Mouse (Mus musculus): ENCODE data around the gene Emid1.
A peak's percentile ranks its signal among the peaks of the same experiment; 100 is the strongest.
"Not testable (repeated sequence)": the region's sequence is repeated elsewhere in the genome, so short reads cannot be mapped to it uniquely, and the experiment has no call there.

Gene Emid1

DNA sequence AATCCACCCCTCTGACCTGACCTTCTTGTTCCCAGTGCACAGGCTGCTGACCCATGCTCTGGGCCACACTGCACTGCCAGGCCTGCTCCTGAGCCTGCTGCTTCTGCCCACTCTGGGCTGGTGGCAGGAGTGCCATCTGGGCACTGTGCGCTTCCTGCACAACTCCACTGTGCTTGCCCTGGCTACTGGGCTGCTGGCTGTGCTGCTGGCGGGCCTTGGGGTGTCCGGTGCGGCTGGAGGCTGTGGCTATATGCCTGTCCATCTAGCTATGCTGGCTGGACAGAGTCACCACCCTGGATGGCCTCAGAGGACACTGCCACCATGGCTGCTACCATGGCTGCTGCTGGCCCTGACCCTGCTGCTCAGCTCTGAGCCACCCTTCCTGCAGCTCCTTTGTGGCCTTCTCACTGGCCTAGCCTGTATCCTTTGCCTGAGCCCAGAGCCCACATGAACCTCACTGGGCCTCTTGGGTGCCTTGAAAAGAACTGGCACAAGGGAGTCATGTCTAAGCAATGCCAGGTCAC is 48.0 kb downstream of the Emid1 start:
- DNase-seq (ENCODE audit: low spot score in 2 of 2) = no peak

- DNase-seq (ENCODE audit: low spot score in 2 of 2) = no peak
Observed at GRCm38 (mm10) chr11:5102384-5102783, 49.7 kb downstream of the Emid1 start.

GRCm38 (mm10) chr11:5101641-5102040 is 50.4 kb downstream of the Emid1 start:
- DNase-seq (ENCODE audit: low spot score in 2 of 2) = no peak

- DNase-seq (ENCODE audit: low spot score in 2 of 2) = no peak
Observed at GRCm38 (mm10) chr11:5100801-5101200, 51.3 kb downstream of the Emid1 start.

DNA sequence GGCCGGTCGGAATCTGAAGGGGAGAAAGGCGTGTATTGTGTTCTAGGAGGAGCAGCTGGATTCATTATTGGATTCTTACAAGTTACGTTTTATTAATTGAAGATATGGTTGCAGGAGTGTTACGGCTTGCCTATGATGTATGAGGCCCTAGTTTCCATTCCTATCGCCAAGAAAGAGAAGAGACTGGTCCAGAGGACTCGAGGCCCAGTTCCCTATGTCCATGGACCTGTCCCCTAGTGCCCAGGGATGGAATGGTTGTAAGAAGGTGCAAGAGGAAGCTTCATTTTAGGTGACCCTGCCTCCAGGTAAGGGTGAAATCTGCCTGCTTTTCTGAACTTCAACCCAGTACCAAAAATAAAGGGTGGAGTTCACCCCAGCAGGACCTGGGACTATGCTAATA is 51.8 kb downstream of the Emid1 start:
- DNase-seq (ENCODE audit: low spot score in 2 of 2) = no peak

DNA sequence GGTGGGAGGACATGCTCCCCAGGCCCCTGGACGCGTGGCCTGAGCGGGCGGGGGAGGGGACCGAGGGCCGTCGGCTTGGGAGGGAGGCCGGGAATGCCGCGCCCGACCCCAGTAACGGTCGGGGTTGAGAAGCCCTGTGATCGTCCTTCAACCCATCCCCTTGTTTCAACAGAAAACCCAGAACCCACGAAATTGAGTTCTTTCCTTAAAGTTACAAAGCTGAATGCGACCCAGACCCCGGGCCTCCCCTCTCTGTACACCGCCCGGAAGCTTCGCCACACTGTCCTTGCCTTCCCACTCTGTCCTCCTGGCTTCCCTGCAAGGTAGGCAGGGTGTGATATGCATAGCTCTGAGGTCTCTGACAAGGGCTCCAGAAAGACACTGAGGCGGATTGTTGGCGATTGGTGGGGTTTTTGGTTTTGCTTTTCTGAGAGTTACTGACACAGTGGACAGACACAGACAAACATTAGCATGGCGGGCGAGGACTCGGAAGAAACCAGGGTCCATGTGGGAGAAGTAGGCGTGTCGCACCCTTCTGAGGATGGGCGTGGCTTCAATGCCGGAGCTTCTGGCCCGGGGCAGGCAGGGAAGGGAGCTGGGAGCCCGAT is 52.4 kb downstream of the Emid1 start:
- DNase-seq (ENCODE audit: low spot score in 2 of 2) = peak; percentile 55 to 64

DNA sequence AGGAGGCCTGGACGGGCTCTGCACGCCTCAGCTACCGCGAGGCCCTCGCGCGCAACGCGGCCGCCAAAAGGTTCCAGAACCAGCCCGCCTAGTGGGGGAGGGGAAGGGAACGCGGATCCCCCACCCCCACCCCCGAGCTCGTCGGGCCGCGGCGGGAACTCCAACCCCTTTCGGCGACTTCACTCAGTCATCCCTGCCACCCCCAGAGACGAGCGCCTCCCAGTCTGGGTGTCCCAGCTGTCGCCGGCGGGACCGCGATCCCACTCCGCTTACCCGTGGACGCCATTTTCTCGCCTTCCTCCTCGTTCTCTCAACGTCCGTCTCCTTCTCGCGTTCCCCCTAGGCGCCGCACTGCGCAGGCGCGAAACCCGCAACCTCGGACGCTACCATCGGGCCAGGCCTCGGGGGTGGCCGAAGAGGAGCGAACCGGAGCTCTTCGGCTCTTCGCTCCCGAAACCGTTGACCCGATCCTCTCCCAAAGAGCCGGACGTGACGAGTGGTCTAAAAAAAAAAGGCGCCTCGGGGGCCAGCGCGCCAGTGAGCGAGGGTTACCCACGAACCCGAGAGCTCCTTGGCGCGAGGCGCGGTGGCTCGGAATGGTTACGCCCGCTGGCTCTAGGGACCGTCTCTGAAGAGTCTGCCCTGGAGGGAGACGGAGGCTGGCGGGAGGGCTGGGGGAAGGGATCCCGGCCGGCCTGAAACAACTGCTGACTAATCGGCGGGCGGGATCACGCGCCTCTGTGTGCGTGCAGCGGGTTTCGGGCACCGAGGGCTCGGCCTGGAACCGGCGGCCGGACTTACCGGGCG is 53.1 kb downstream of the Emid1 start, which contains the start of the genes Rhbdd3 and Ewsr1:
TSS of gene Rhbdd3 (plus strand) at position 191 of the 807 bp plus-strand sequence.
TSS of gene Ewsr1 (minus strand) at position 531 of the 807 bp plus-strand sequence.
- peak; percentile 97 to 98 for DNase-seq (ENCODE audit: low spot score in 2 of 2)

DNA sequence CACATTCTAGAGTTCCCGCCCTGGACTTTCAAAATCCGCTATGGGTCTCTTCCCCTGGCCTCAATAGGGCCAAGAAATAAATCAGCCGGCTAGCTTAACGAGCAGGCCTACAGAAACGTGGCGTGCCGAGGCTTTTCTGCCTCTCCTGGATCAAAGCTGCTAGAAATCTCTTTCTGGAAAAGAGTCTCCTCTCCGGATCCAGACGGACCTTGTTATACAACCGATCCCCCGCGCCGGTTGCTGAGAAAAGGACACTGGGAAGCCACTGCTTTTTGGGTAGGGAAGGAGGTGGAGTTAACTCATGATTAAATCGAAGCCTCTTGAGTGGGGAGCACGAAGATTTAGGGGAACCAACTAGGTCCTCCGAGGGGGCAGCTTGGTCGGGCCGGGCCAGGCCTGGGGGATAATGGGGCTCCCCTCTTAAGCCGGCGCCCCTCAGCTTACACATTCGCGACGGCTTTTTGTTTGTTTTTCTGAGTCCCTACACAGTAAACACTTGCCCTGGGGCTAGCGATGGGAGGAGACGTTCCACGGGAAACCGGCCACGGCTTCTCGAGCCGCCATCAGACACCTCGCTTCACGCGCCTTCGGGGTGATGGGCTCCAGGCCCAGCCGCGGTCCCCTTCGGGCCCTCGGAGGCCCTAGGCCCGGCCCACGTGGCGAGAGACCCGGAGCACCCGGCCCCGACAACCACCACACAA is 53.9 kb downstream of the Emid1 start:
- DNase-seq (ENCODE audit: low spot score in 2 of 2) = peak in 1 of 2 experiments; percentile 55

GRCm38 (mm10) chr11:5096480-5097020 is 55.5 kb downstream of the Emid1 start:
- DNase-seq (ENCODE audit: low spot score in 2 of 2) = no peak

DNA sequence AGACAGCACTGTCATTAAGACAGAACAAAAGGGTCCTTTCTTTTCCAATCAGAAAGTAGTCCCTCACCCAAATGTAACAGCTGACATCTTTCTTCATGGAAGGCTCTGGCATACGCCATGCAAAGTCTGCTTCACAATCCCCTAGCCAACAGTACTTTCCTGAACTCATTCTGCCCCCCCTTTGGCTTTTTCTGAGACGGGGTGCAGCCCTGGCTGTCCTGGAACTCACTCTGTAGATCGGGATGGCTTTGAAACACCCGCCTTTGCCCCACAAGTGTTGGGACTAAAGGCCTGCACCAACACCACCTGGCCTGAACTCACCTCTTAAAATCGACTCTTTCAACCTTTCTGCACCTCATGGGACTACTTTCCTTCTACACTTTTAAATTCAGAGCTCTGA is 56.2 kb downstream of the Emid1 start:
- no peak for DNase-seq (ENCODE audit: low spot score in 2 of 2)

- no peak for DNase-seq (ENCODE audit: low spot score in 2 of 2)
Observed at GRCm38 (mm10) chr11:5091706-5092105, 60.4 kb downstream of the Emid1 start.

- DNase-seq (ENCODE audit: low spot score in 2 of 2) = no peak
Observed at GRCm38 (mm10) chr11:5089147-5089546, 62.9 kb downstream of the Emid1 start.

- DNase-seq (ENCODE audit: low spot score in 2 of 2) = not testable (repeated sequence)
Observed at GRCm38 (mm10) chr11:5076843-5077242, 75.2 kb downstream of the Emid1 start.

DNA sequence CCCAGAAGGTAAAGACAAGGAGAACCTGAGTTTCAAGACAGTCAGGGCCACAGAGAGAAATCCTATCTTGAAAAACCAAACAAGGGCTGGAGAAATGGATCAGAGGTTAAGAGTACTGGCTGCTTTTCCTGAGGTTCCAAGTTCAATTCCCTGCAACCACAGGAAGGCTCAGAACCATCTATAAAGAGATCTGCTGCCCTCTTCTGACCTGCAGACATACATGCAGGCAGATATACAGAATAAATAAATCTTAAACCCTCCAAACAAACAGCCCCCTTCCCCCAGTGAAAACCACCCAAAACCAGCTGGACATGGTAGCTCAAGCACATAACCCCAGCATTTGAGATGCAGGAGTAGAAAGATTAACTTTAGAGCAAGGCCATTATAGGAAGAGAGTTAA is 76.3 kb downstream of the Emid1 start:
- no peak for DNase-seq (ENCODE audit: low spot score in 2 of 2)

- DNase-seq (ENCODE audit: low spot score in 2 of 2) = no peak
Observed at GRCm38 (mm10) chr11:5074882-5075281, 77.2 kb downstream of the Emid1 start.

- no peak for DNase-seq (ENCODE audit: low spot score in 2 of 2)
Observed at GRCm38 (mm10) chr11:5068126-5068971, 83.7 kb downstream of the Emid1 start.

DNA sequence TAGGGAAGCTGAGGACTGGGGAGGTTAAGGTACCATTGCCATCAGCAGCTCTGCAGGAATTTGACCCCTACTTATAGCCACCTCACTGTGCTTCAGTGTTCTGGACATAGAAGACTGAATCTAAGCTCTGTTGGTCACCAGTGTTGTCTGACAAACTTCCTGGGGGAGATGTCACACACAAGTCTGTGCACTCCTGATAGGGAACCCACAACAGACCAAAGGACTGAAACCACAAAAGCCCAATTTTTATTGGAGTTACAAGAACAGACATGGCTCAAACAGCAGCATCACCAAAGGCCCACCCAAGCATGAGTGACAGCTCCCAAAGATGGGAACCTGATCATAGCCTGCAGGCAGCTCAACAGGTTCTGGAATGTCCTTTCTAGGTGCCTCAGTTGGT is 85.0 kb downstream of the Emid1 start:
- DNase-seq (ENCODE audit: low spot score in 2 of 2) = no peak

- DNase-seq (ENCODE audit: low spot score in 2 of 2) = peak; percentile 60 to 79
Observed at GRCm38 (mm10) chr11:5065056-5065821, 86.8 kb downstream of the Emid1 start, which contains the start of gene Gas2l1. Gas2l1 (minus strand) TSS chr11:5065327.

- peak in 1 of 2 experiments; percentile 26 for DNase-seq (ENCODE audit: low spot score in 2 of 2)
Observed at GRCm38 (mm10) chr11:5064282-5065055, 87.6 kb downstream of the Emid1 start.

Data from frontal cortex, postnatal 25 days (tissue).